8 mouse cellular contexts compared by ENCODE assay signal in the genomic region with DNA sequence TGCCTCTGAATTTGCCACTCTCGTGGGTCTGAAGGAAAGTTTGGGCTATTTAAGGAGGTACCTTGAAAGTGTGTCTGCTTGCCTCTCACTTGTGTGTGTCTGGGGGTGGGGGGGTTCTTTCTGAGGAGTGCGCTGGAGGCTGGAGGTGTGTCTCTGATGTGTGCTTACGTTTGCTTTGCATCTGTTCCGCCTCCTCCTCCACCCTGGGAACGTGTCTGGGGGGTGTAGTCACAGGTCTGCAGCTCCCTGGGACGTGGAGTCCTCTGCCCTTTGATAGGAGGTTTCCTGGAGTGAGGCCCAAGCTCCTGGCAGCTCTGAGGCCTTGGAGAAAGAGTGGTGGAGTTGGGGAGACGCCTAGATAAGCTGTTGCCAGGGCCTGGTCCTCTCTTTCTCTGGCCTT. TPM values are rescaled to one million over a fixed set of nuclear protein-coding genes. Genes with fewer than 3 reads are reported as not detected.
DNase-seq lines count a peak whose midpoint lies in the region; ATAC-seq lines count a peak whose summit lies in the region.

No protein-coding gene starts in this region.

- peak overlapping the region; percentile 95 for H3K4me2 ChIP-seq in forebrain, embryonic 14.5 days (ENCODE audit: low read length)
- H3K4me2 ChIP-seq in limb, embryonic 12.5 days: peak overlapping the region; percentile 97
- H3K4me2 ChIP-seq in midbrain, embryonic 12.5 days (replicated peaks): peak overlapping the region; percentile 87

- no peak for ATAC-seq in forebrain, embryonic 14.5 days
- no peak for ATAC-seq in limb, embryonic 12.5 days (ENCODE audit: insufficient number of reproducible peaks, insufficient read depth, low FRiP score, low TSS enrichment, low read depth)
- no peak for ATAC-seq in midbrain, embryonic 12.5 days (ENCODE audit: low FRiP score, low read depth)

- no peaks in the 10 kb centered on the region for H3K27me3 ChIP-seq in forebrain, embryonic 14.5 days (replicated peaks; ENCODE audit: control insufficient read depth, insufficient read depth, low read length)
- no peaks in the 10 kb centered on the region for H3K27me3 ChIP-seq in hindbrain, embryonic 10.5 days (ENCODE audit: insufficient read depth, poor library complexity, severe bottlenecking)
- H3K27me3 ChIP-seq in limb, embryonic 12.5 days: no peaks in the 10 kb centered on the region
- H3K27me3 ChIP-seq in midbrain, embryonic 12.5 days: peaks cover 3% of the 10 kb centered on the region; the same call in 1 of the 2 replicates

- peak; percentile 2 to 7 for DNase-seq in thymus, postnatal 36 days
- DNase-seq in thymus, adult 18-20 months: no peak
- DNase-seq in forebrain, embryonic 14.5 days (ENCODE audit: low spot score): no peak
- DNase-seq in hindbrain, embryonic 10.5 days (ENCODE audit: low spot score): no peak
- DNase-seq in yolk sac, embryonic 10.5 days (ENCODE audit: low spot score): peak; percentile 74
- DNase-seq in frontal cortex, postnatal 25 days (ENCODE audit: low spot score in 2 of 2): no peak

- H3K9me3 ChIP-seq in forebrain, embryonic 14.5 days (replicated peaks; ENCODE audit: control insufficient read depth, low read length): no peaks in the 10 kb centered on the region
- H3K9me3 ChIP-seq in hindbrain, embryonic 10.5 days: no peaks in the 10 kb centered on the region
- no peaks in the 10 kb centered on the region for H3K9me3 ChIP-seq in limb, embryonic 12.5 days
- no peaks in the 10 kb centered on the region for H3K9me3 ChIP-seq in midbrain, embryonic 12.5 days

- 0 out of 2 replicates have a peak, but pooled peaks cover 5% of the 10 kb centered on the region for H3K36me3 ChIP-seq in forebrain, embryonic 14.5 days (ENCODE audit: control insufficient read depth, insufficient read depth, low read length)
- H3K36me3 ChIP-seq in hindbrain, embryonic 10.5 days: 0 out of 2 replicates have a peak, but pooled peaks cover 2% of the 10 kb centered on the region
- peaks cover 7% of the 10 kb centered on the region; the same call in 1 of the 2 replicates for H3K36me3 ChIP-seq in limb, embryonic 12.5 days
- H3K36me3 ChIP-seq in midbrain, embryonic 12.5 days: no peaks in the 10 kb centered on the region

- H3K27ac ChIP-seq in forebrain, embryonic 14.5 days (ENCODE audit: low read depth, low read length): peak overlapping the region; percentile 74
- H3K27ac ChIP-seq in hindbrain, embryonic 10.5 days: peak overlapping the region; percentile 87
- H3K27ac ChIP-seq in limb, embryonic 12.5 days: peak overlapping the region; percentile 73
- H3K27ac ChIP-seq in midbrain, embryonic 12.5 days (replicated peaks): peak overlapping the region; percentile 68

- 9% methylated on average over 7 of the region's 7 CpGs for WGBS in forebrain, embryonic 14.5 days
- 14% methylated on average over 7 of the region's 7 CpGs for WGBS in hindbrain, embryonic 10.5 days
- 8% methylated on average over 7 of the region's 7 CpGs for WGBS in limb, embryonic 12.5 days
- 15% methylated on average over 7 of the region's 7 CpGs for WGBS in midbrain, embryonic 12.5 days

- H3K9ac ChIP-seq in forebrain, embryonic 14.5 days (ENCODE audit: low read length): peak overlapping the region; percentile 46
- H3K9ac ChIP-seq in limb, embryonic 12.5 days (replicated peaks): peak overlapping the region; percentile 57; the same call in 1 of the 2 replicates
- no peak overlapping the region; the same call in 1 of the 2 replicates for H3K9ac ChIP-seq in midbrain, embryonic 12.5 days (replicated peaks)

- peaks cover 71% of the 10 kb centered on the region for H3K4me1 ChIP-seq in forebrain, embryonic 14.5 days (ENCODE audit: control insufficient read depth, insufficient read depth, low read length)
- peaks cover 94% of the 10 kb centered on the region for H3K4me1 ChIP-seq in hindbrain, embryonic 10.5 days (replicated peaks)
- H3K4me1 ChIP-seq in limb, embryonic 12.5 days (replicated peaks): peaks cover 88% of the 10 kb centered on the region
- peaks cover 82% of the 10 kb centered on the region for H3K4me1 ChIP-seq in midbrain, embryonic 12.5 days

- peak overlapping the region; percentile 12 for H3K4me3 ChIP-seq in forebrain, embryonic 14.5 days (ENCODE audit: low read depth, low read length)
- H3K4me3 ChIP-seq in hindbrain, embryonic 10.5 days: peak overlapping the region; percentile 96
- peak overlapping the region; percentile 98 for H3K4me3 ChIP-seq in limb, embryonic 12.5 days (replicated peaks)
- peak overlapping the region; percentile 19 for H3K4me3 ChIP-seq in midbrain, embryonic 12.5 days

RNA-seq across cellular contexts. Expression of a gene that starts 4.8 kb away (rescaled TPM):
- 9.9 and 13.4 TPM in 2 replicates for polyA plus RNA-seq in forebrain, embryonic 14.5 days (2014; fragmentation: Nextera tagmentation; extraction: Ambion mirVana)
- 4.6 and 7.3 TPM in 2 replicates for polyA plus RNA-seq in hindbrain, embryonic 10.5 days (2016; fragmentation: Nextera tagmentation; extraction: Ambion mirVana)
- polyA plus RNA-seq in limb, embryonic 12.5 days (2016; fragmentation: Nextera tagmentation; extraction: Ambion mirVana): 14.3 and 17.3 TPM in 2 replicates
- polyA plus RNA-seq in midbrain, embryonic 12.5 days (2016; fragmentation: Nextera tagmentation; extraction: Ambion mirVana): 10.2 and 10.4 TPM in 2 replicates

RNA-seq across cellular contexts. Expression of a gene that starts 32.7 kb away (rescaled TPM):
- polyA plus RNA-seq in forebrain, embryonic 14.5 days (2014; fragmentation: Nextera tagmentation; extraction: Ambion mirVana): not detected in 2 replicates
- 0.14 TPM in 1 of 2 replicates, not detected in the other for polyA plus RNA-seq in hindbrain, embryonic 10.5 days (2016; fragmentation: Nextera tagmentation; extraction: Ambion mirVana)
- 0.31 and 0.65 TPM in 2 replicates for polyA plus RNA-seq in limb, embryonic 12.5 days (2016; fragmentation: Nextera tagmentation; extraction: Ambion mirVana)
- polyA plus RNA-seq in midbrain, embryonic 12.5 days (2016; fragmentation: Nextera tagmentation; extraction: Ambion mirVana): not detected in 2 replicates

RNA-seq across cellular contexts. Expression of a gene that starts 46.5 kb away (rescaled TPM):
- not detected in 2 replicates for polyA plus RNA-seq in forebrain, embryonic 14.5 days (2014; fragmentation: Nextera tagmentation; extraction: Ambion mirVana)
- polyA plus RNA-seq in hindbrain, embryonic 10.5 days (2016; fragmentation: Nextera tagmentation; extraction: Ambion mirVana): not detected in 2 replicates
- 0.18 TPM in 1 of 2 replicates, not detected in the other for polyA plus RNA-seq in limb, embryonic 12.5 days (2016; fragmentation: Nextera tagmentation; extraction: Ambion mirVana)
- polyA plus RNA-seq in midbrain, embryonic 12.5 days (2016; fragmentation: Nextera tagmentation; extraction: Ambion mirVana): not detected in 2 replicates

Comparison
In these comparisons a context has a peak if more than half of its experiments do, and no peak if none do; other contexts are left out.
1. DNase-seq: peak in thymus, postnatal 36 days (2 of 2) and yolk sac, embryonic 10.5 days (single experiment); none in thymus, adult 18-20 months (0 of 2), forebrain, embryonic 14.5 days (single experiment), hindbrain, embryonic 10.5 days (single experiment) and frontal cortex, postnatal 25 days (0 of 2).
2. H3K4me3 ChIP-seq: peak in every context shown above with its lines; median percentile 98 in limb, embryonic 12.5 days; 96 in hindbrain, embryonic 10.5 days; 19 in midbrain, embryonic 12.5 days; 12 in forebrain, embryonic 14.5 days.
3. Peak in every context shown above with its lines, with median percentiles within 50 percentile points of each other: H3K27ac ChIP-seq and H3K4me2 ChIP-seq.